Mouse (Mus musculus) heart, adult 2 months (tissue): ENCODE results near the gene Serp1.

Source experiments
- CTCF ChIP-seq: fragments of 200-600 bp; IDR thresholded peaks from 2 replicates; pipeline ENCODE4 v1.8.1; 2022; ENCODE audit warnings: antibody characterized with exemption, mild to moderate bottlenecking, moderate library complexity
- EP300 ChIP-seq: fragments of 200-500 bp; IDR thresholded peaks from 2 replicates; pipeline ENCODE4 v1.6.1; 2011; ENCODE audit warnings: low read depth, low read length, control low read depth; ENCODE audit not compliant: insufficient read depth

GRCm38 (mm10) chr3:58512740-58513139, 13.0 kb downstream of the Serp1 start:
- TF ChIP-seq CTCF (no peak), EP300 (no peak)
